In genomic region chr1:82959870-82960385, GRCm38 (mm10) we compare ENCODE assay signal across 27 mouse cellular contexts. TPM values are rescaled to one million over a fixed set of nuclear protein-coding genes. Genes with fewer than 3 reads are reported as not detected.
DNase-seq lines count a peak whose midpoint lies in the region; ATAC-seq and TF ChIP-seq lines count a peak whose summit lies in the region.
"Had no signal": no experiment of that assay in that cellular context is flagged by ENCODE, and none has a peak within 500 bp of the region (broad histone marks: within the 10 kb centered on the region; RNA-seq: fewer than 3 reads in every experiment).

Gm47955 (plus strand) TSS chr1:82960286.

- DNase-seq in liver, adult 2 months (ENCODE audit: extremely low read depth, low read depth, low spot score) = peak; percentile 11
- DNase-seq in liver, postnatal 0 days = no peak
- DNase-seq in ES-CJ7 (ENCODE audit: low read depth, low spot score) (peak; percentile 76), ZHBTc4 (ENCODE audit: low read depth, low spot score) (peak; percentile 78)
- no peak for DNase-seq in frontal cortex, adult 2 months (ENCODE audit: extremely low spot score in 1 of 2, low spot score in 1 of 2)
- no peak for DNase-seq in heart, adult 9 months (ENCODE audit: low spot score in 2 of 2)
- DNase-seq in lung, postnatal 0 days (ENCODE audit: low spot score) = no peak
- DNase-seq: adrenal gland, adult 8-10 months; adrenal gland, postnatal 36 days; cerebellum, adult 2 months; cerebellum, postnatal 10 days; embryo, embryonic 11 days; gastrocnemius, adult 2 months; gastrocnemius, postnatal 25 days; heart, postnatal 10 days; heart, postnatal 4 days had no signal

- no peaks in the 10 kb centered on the region for H3K27me3 ChIP-seq in liver, adult 2 months (ENCODE audit: control insufficient read depth, insufficient read depth, low read length)
- H3K27me3 ChIP-seq in liver, postnatal 0 days (ENCODE audit: insufficient read depth, low read length) = no peaks in the 10 kb centered on the region
- no peaks in the 10 kb centered on the region for H3K27me3 ChIP-seq in E14TG2a.4 (ENCODE audit: insufficient read depth, low read length)
- H3K27me3 ChIP-seq in lung, postnatal 0 days (replicated peaks; ENCODE audit: insufficient read depth, low read length) = no peaks in the 10 kb centered on the region
- H3K27me3 ChIP-seq: embryonic facial prominence, embryonic 12.5 days; forebrain, embryonic 15.5 days; hindbrain, embryonic 12.5 days had no signal

- 86% methylated on average over 11 of the region's 11 CpGs for WGBS in liver, adult 2 months
- 71% methylated on average over 7 of the region's 11 CpGs for WGBS in liver, postnatal 0 days (ENCODE audit: insufficient replicate concordance)
- WGBS in lung, postnatal 0 days = 77% methylated on average over 10 of the region's 11 CpGs

- TF ChIP-seq EP300 in liver, postnatal 0 days (IDR thresholded peaks at IDR 0.05; ENCODE audit: low read depth) = no peak
- TF ChIP-seq EP300 in lung, postnatal 0 days (IDR thresholded peaks at IDR 0.05) = no peak

- no peak within 1 kb of the TSS for H3K4me2 ChIP-seq in liver, postnatal 0 days (ENCODE audit: low read depth, low read length)
- H3K4me2 ChIP-seq in lung, postnatal 0 days (replicated peaks; ENCODE audit: low read depth, low read length) = no peak within 1 kb of the TSS
- H3K4me2 ChIP-seq: embryonic facial prominence, embryonic 12.5 days; forebrain, embryonic 15.5 days; hindbrain, embryonic 12.5 days had no signal

- ATAC-seq in liver, postnatal 0 days = no peak
- no peak for ATAC-seq in lung, postnatal 0 days
- ATAC-seq: forebrain, embryonic 15.5 days; hindbrain, embryonic 16.5 days; inflammation-experienced regulatory T-cells, adult 6 months had no signal

- H3K27ac ChIP-seq in liver, adult 2 months (replicated peaks; ENCODE audit: insufficient read depth, low read depth, low read length) = no peak within 1 kb of the TSS
- no peak within 1 kb of the TSS for H3K27ac ChIP-seq in liver, postnatal 0 days (ENCODE audit: low read depth)
- H3K27ac ChIP-seq in lung, postnatal 0 days (ENCODE audit: low read length) = no peak within 1 kb of the TSS
- H3K27ac ChIP-seq: embryonic facial prominence, embryonic 12.5 days; forebrain, embryonic 15.5 days; gastrocnemius, adult 2 months; heart, embryonic 10.5 days; hindbrain, embryonic 12.5 days had no signal

- no peaks in the 10 kb centered on the region for H3K36me3 ChIP-seq in liver, adult 2 months (ENCODE audit: control insufficient read depth, insufficient read depth, low read length)
- H3K36me3 ChIP-seq in liver, postnatal 0 days (replicated peaks; ENCODE audit: insufficient read depth, low read length) = no peaks in the 10 kb centered on the region
- H3K36me3 ChIP-seq in E14TG2a.4 (ENCODE audit: insufficient read depth, low read length) = no peaks in the 10 kb centered on the region
- H3K36me3 ChIP-seq in lung, postnatal 0 days (ENCODE audit: insufficient read depth, low read length) = no peaks in the 10 kb centered on the region
- H3K36me3 ChIP-seq: embryonic facial prominence, embryonic 12.5 days; forebrain, embryonic 15.5 days; G1E; heart, embryonic 10.5 days; hindbrain, embryonic 12.5 days had no signal

- no peaks in the 10 kb centered on the region for H3K9me3 ChIP-seq in liver, postnatal 0 days (ENCODE audit: low read length)
- no peaks in the 10 kb centered on the region for H3K9me3 ChIP-seq in E14TG2a.4 (ENCODE audit: low read length)
- H3K9me3 ChIP-seq in lung, postnatal 0 days (ENCODE audit: low read length) = no peaks in the 10 kb centered on the region
- H3K9me3 ChIP-seq: embryonic facial prominence, embryonic 12.5 days; forebrain, embryonic 15.5 days; heart, embryonic 10.5 days; hindbrain, embryonic 12.5 days had no signal

- H3K79me2 ChIP-seq in liver, adult 2 months (ENCODE audit: control insufficient read depth, insufficient read depth, low read length) = no peaks in the 10 kb centered on the region

- TF ChIP-seq CTCF in liver, adult 2 months (IDR thresholded peaks at IDR 0.05; ENCODE audit: low read depth, low read length) = no peak
- no peak for TF ChIP-seq CTCF in liver, postnatal 0 days (IDR thresholded peaks at IDR 0.05; ENCODE audit: low read depth)
- 0 out of 2 replicates have a peak, but pooled peaks have one; percentile 17 for TF ChIP-seq CTCF in E14TG2a.4 (conservative IDR thresholded peaks at IDR 0.05; ENCODE audit: low read length)
- TF ChIP-seq CTCF in lung, postnatal 0 days (IDR thresholded peaks at IDR 0.05) = no peak

- no peak for TF ChIP-seq POLR2A in liver, adult 2 months (IDR thresholded peaks at IDR 0.05; ENCODE audit: extremely low read depth, insufficient read depth, low read length)

- H3K4me3 ChIP-seq in liver, adult 2 months (ENCODE audit: insufficient read depth, low read depth, low read length) = no peak within 1 kb of the TSS
- H3K4me3 ChIP-seq in liver, postnatal 0 days (ENCODE audit: low read depth, low read length) = no peak within 1 kb of the TSS
- peak within 1 kb of the TSS; percentile 65 for H3K4me3 ChIP-seq in E14TG2a.4 (replicated peaks; ENCODE audit: low read length)
- no peak within 1 kb of the TSS for H3K4me3 ChIP-seq in lung, postnatal 0 days (ENCODE audit: low read depth, low read length)
- H3K4me3 ChIP-seq: embryonic facial prominence, embryonic 12.5 days; forebrain, embryonic 15.5 days; gastrocnemius, adult 2 months; heart, embryonic 10.5 days; hindbrain, embryonic 12.5 days had no signal

- H3K9ac ChIP-seq in liver, adult 2 months (ENCODE audit: low read depth, low read length) = no peak within 1 kb of the TSS
- no peak within 1 kb of the TSS for H3K9ac ChIP-seq in liver, postnatal 0 days (replicated peaks)
- no peak within 1 kb of the TSS for H3K9ac ChIP-seq in lung, postnatal 0 days (replicated peaks; ENCODE audit: low read depth)
- H3K9ac ChIP-seq: embryonic facial prominence, embryonic 12.5 days; forebrain, embryonic 15.5 days; hindbrain, embryonic 12.5 days had no signal

- H3K4me1 ChIP-seq in liver, adult 2 months (ENCODE audit: control insufficient read depth, insufficient read depth, low read length) = no peaks in the 10 kb centered on the region
- no peaks in the 10 kb centered on the region for H3K4me1 ChIP-seq in liver, postnatal 0 days (ENCODE audit: insufficient read depth)
- no peaks in the 10 kb centered on the region for H3K4me1 ChIP-seq in E14TG2a.4 (replicated peaks; ENCODE audit: low read depth, low read length)
- no peaks in the 10 kb centered on the region for H3K4me1 ChIP-seq in lung, postnatal 0 days (ENCODE audit: insufficient read depth, low read depth, low read length)
- H3K4me1 ChIP-seq: embryonic facial prominence, embryonic 12.5 days; forebrain, embryonic 15.5 days; heart, embryonic 10.5 days; hindbrain, embryonic 12.5 days had no signal

RNA-seq across cellular contexts. Expression of gene Gm47955, which starts in this region (rescaled TPM):
- total RNA-seq in liver, adult 2 months (2014; rRNA removed) = not detected in 2 replicates
- not detected in 2 replicates for polyA plus RNA-seq in liver, adult 2 months (2012; rRNA removed)
- polyA plus RNA-seq in liver, postnatal 0 days (2015; fragmentation: Nextera tagmentation; extraction: Ambion mirVana) = not detected in 2 replicates
- polyA plus RNA-seq in frontal cortex, adult 2 months (2012; rRNA removed) = not detected in 2 replicates
- polyA plus RNA-seq in lung, postnatal 0 days (2015; fragmentation: Nextera tagmentation; extraction: Ambion mirVana) = not detected in 2 replicates
- total RNA-seq: adrenal gland, adult 8-10 months; adrenal gland, postnatal 36 days; gastrocnemius, adult 2 months; gastrocnemius, postnatal 25 days; granulocyte monocyte progenitor cell, adult 5-6 weeks; heart, postnatal 10 days; heart, postnatal 4 days had no signal
- polyA plus RNA-seq: cerebellum, adult 2 months; embryonic facial prominence, embryonic 12.5 days; forebrain, embryonic 11.5 days; forebrain, embryonic 15.5 days; G1E; heart, embryonic 10.5 days; heart, embryonic 14.5 days; hindbrain, embryonic 12.5 days; hindbrain, embryonic 16.5 days; inflammation-experienced regulatory T-cells, adult 6 months had no signal

Comparison
In these comparisons a context has a peak if more than half of its experiments do, and no peak if none do; other contexts are left out.
1. Peak in DNase-seq in liver, adult 2 months; RNA of the gene not detected or under 1 TPM.
2. DNase-seq: peak in ES-CJ7 (single experiment) and ZHBTc4 (single experiment); none in liver, postnatal 0 days (single experiment), frontal cortex, adult 2 months (0 of 2), heart, adult 9 months (0 of 2) and lung, postnatal 0 days (single experiment).